Mouse (Mus musculus) lung, postnatal 0 days (tissue): ENCODE data around the gene Lrrfip1.

ENCODE experiments used
- CTCF ChIP-seq: IDR thresholded peaks from 2 replicates; pipeline ENCODE4 v1.5.1; 2016; ENCODE audit warnings: antibody characterized with exemption, mild to moderate bottlenecking
- EP300 ChIP-seq: IDR thresholded peaks from 2 replicates; pipeline ENCODE4 v1.6.1; 2016; ENCODE audit warnings: antibody characterized with exemption, mild to moderate bottlenecking, control low read depth

DNA sequence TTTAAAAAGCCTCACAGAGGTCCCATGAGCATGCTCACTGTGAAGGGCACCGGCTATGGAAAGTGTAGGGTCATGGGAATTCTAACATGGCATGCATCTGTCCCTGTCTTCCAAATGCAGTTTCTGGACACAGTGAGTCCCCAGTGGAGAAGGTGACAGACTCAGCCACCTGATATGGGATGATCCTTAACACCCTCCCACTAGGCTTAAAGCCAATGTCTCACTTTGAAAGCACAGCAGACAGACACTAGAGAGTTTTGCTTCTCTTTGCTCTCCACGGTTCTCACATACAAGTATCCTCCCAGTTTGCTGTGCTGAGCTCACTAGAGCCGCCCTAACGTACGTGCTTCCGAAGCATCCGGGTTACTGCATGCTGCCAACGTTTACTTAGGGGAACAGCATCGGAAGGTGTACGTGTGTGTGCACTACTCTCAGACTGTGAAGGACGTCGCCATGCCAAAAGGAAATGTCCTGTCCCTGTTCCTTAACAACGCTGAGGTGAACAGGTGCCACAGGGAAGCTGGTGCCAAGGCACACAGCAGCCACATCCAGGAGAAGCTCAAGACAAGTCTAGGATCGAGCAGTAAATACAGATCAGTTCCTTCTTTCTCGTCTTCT is 104.9 kb downstream of the Lrrfip1 start:
- TF ChIP-seq CTCF (no peak), EP300 (no peak)
